Mouse (Mus musculus): ENCODE results near the gene Rad51b.

The Rad51b gene

GRCm38 (mm10) chr12:79525872-79526271, 228.8 kb downstream of the Rad51b start:
- Histone ChIP-seq H3K4me1 (replicated peaks; ENCODE audit: low read depth, low read length) (no peaks in the 10 kb centered on the region), H3K9me3 (ENCODE audit: low read length) (no peaks in the 10 kb centered on the region), H3K4me3 (replicated peaks; ENCODE audit: low read length) (no peak overlapping the region), H3K36me3 (ENCODE audit: insufficient read depth, low read length) (no peaks in the 10 kb centered on the region), H3K27me3 (ENCODE audit: insufficient read depth, low read length) (no peaks in the 10 kb centered on the region)
- no peak for TF ChIP-seq POU5F1 (IDR thresholded peaks at IDR 0.05; ENCODE audit: borderline replicate concordance, low read length)
- TF ChIP-seq NANOG (IDR thresholded peaks at IDR 0.05; ENCODE audit: borderline replicate concordance, low read length): no peak
- TF ChIP-seq CTCF (conservative IDR thresholded peaks at IDR 0.05; ENCODE audit: low read length): no peak

GRCm38 (mm10) chr12:79527222-79527621, 230.1 kb downstream of the Rad51b start:
- Histone ChIP-seq H3K4me3 (replicated peaks; ENCODE audit: low read length) (no peak overlapping the region), H3K9me3 (ENCODE audit: low read length) (no peaks in the 10 kb centered on the region), H3K27me3 (ENCODE audit: insufficient read depth, low read length) (no peaks in the 10 kb centered on the region), H3K4me1 (replicated peaks; ENCODE audit: low read depth, low read length) (no peaks in the 10 kb centered on the region), H3K36me3 (ENCODE audit: insufficient read depth, low read length) (no peaks in the 10 kb centered on the region)
- TF ChIP-seq NANOG (IDR thresholded peaks at IDR 0.05; ENCODE audit: borderline replicate concordance, low read length): no peak

GRCm38 (mm10) chr12:79530275-79530902, 233.3 kb downstream of the Rad51b start:
- Histone ChIP-seq H3K27me3 (ENCODE audit: insufficient read depth, low read length) (no peaks in the 10 kb centered on the region), H3K4me1 (replicated peaks; ENCODE audit: low read depth, low read length) (no peaks in the 10 kb centered on the region), H3K9me3 (ENCODE audit: low read length) (no peaks in the 10 kb centered on the region), H3K4me3 (replicated peaks; ENCODE audit: low read length) (no peak overlapping the region), H3K36me3 (ENCODE audit: insufficient read depth, low read length) (no peaks in the 10 kb centered on the region)
- TF ChIP-seq NANOG (IDR thresholded peaks at IDR 0.05; ENCODE audit: borderline replicate concordance, low read length) (no peak), POU5F1 (IDR thresholded peaks at IDR 0.05; ENCODE audit: borderline replicate concordance, low read length) (no peak), CTCF (conservative IDR thresholded peaks at IDR 0.05; ENCODE audit: low read length) (no peak)

GRCm38 (mm10) chr12:79531809-79532798, 235.0 kb downstream of the Rad51b start:
- no peaks in the 10 kb centered on the region for H3K9me3 ChIP-seq (ENCODE audit: low read length)
- no peaks in the 10 kb centered on the region for H3K4me1 ChIP-seq (replicated peaks; ENCODE audit: low read depth, low read length)
- no peak overlapping the region for H3K4me3 ChIP-seq (replicated peaks; ENCODE audit: low read length)
- no peak for TF ChIP-seq CTCF (conservative IDR thresholded peaks at IDR 0.05; ENCODE audit: low read length)
- no peaks in the 10 kb centered on the region for H3K27me3 ChIP-seq (ENCODE audit: insufficient read depth, low read length)
- H3K36me3 ChIP-seq (ENCODE audit: insufficient read depth, low read length): no peaks in the 10 kb centered on the region

- Histone ChIP-seq H3K9me3 (ENCODE audit: low read length) (no peaks in the 10 kb centered on the region), H3K27me3 (ENCODE audit: insufficient read depth, low read length) (no peaks in the 10 kb centered on the region), H3K36me3 (ENCODE audit: insufficient read depth, low read length) (no peaks in the 10 kb centered on the region), H3K4me1 (replicated peaks; ENCODE audit: low read depth, low read length) (no peaks in the 10 kb centered on the region), H3K4me3 (replicated peaks; ENCODE audit: low read length) (no peak overlapping the region)
- TF ChIP-seq POU5F1 (IDR thresholded peaks at IDR 0.05; ENCODE audit: borderline replicate concordance, low read length): no peak
- TF ChIP-seq CTCF (conservative IDR thresholded peaks at IDR 0.05; ENCODE audit: low read length): no peak
- no peak for TF ChIP-seq NANOG (IDR thresholded peaks at IDR 0.05; ENCODE audit: borderline replicate concordance, low read length)
These were observed 237.7 kb downstream of the Rad51b start for GRCm38 (mm10) chr12:79534778-79535177.

GRCm38 (mm10) chr12:79535532-79536437, 238.7 kb downstream of the Rad51b start:
- TF ChIP-seq CTCF (conservative IDR thresholded peaks at IDR 0.05; ENCODE audit: low read length): no peak
- no peak for TF ChIP-seq POU5F1 (IDR thresholded peaks at IDR 0.05; ENCODE audit: borderline replicate concordance, low read length)
- no peak for TF ChIP-seq NANOG (IDR thresholded peaks at IDR 0.05; ENCODE audit: borderline replicate concordance, low read length)

GRCm38 (mm10) chr12:79540176-79540575, 243.1 kb downstream of the Rad51b start:
- no peaks in the 10 kb centered on the region for H3K4me1 ChIP-seq (replicated peaks; ENCODE audit: low read depth, low read length)
- no peak overlapping the region for H3K4me3 ChIP-seq (replicated peaks; ENCODE audit: low read length)
- peaks cover 17% of the 10 kb centered on the region for H3K9me3 ChIP-seq (ENCODE audit: low read length)
- no peaks in the 10 kb centered on the region for H3K36me3 ChIP-seq (ENCODE audit: insufficient read depth, low read length)
- H3K27me3 ChIP-seq (ENCODE audit: insufficient read depth, low read length): no peaks in the 10 kb centered on the region
- TF ChIP-seq POU5F1 (IDR thresholded peaks at IDR 0.05; ENCODE audit: borderline replicate concordance, low read length) (no peak), CTCF (conservative IDR thresholded peaks at IDR 0.05; ENCODE audit: low read length) (no peak), NANOG (IDR thresholded peaks at IDR 0.05; ENCODE audit: borderline replicate concordance, low read length) (no peak)

More at GRCm38 (mm10) chr12:79535532-79536437, 238.7 kb downstream of the Rad51b start:
- H3K9me3 ChIP-seq (ENCODE audit: low read length): no peaks in the 10 kb centered on the region
- H3K36me3 ChIP-seq (ENCODE audit: insufficient read depth, low read length): no peaks in the 10 kb centered on the region
- H3K27me3 ChIP-seq (ENCODE audit: insufficient read depth, low read length): no peaks in the 10 kb centered on the region
- H3K4me3 ChIP-seq (replicated peaks; ENCODE audit: low read length): no peak overlapping the region
- H3K4me1 ChIP-seq (replicated peaks; ENCODE audit: low read depth, low read length): no peaks in the 10 kb centered on the region

- Histone ChIP-seq H3K4me3 (replicated peaks; ENCODE audit: low read length) (no peak overlapping the region), H3K27me3 (ENCODE audit: insufficient read depth, low read length) (no peaks in the 10 kb centered on the region), H3K9me3 (ENCODE audit: low read length) (peaks cover 17% of the 10 kb centered on the region), H3K4me1 (replicated peaks; ENCODE audit: low read depth, low read length) (no peaks in the 10 kb centered on the region), H3K36me3 (ENCODE audit: insufficient read depth, low read length) (no peaks in the 10 kb centered on the region)
- TF ChIP-seq CTCF (conservative IDR thresholded peaks at IDR 0.05; ENCODE audit: low read length) (no peak), POU5F1 (IDR thresholded peaks at IDR 0.05; ENCODE audit: borderline replicate concordance, low read length) (no peak)
These were observed 244.5 kb downstream of the Rad51b start for GRCm38 (mm10) chr12:79541581-79541980.

Data from E14TG2a.4 (cell line).